Mouse (Mus musculus) hematopoietic stem cell, adult 5-6 weeks (primary cell): ENCODE measurements at regions not wholly inside any gene's neighbourhood (a gene's known extent, or its start where the extent isn't known, plus 50 kb on each side); places are given as distances from the start of the nearest gene placed in this dataset.
A peak's percentile ranks its signal among the peaks of the same experiment; 100 is the strongest.
"Not testable (repeated sequence)": the region's sequence is repeated elsewhere in the genome, so short reads cannot be mapped to it uniquely, and the experiment has no call there.

Source experiments
- ATAC-seq, 2 experiments: fragments of 125-278 bp in 1 of 2; replicated peaks in 1 of 2; 2 replicates each; pipeline ENCODE4 v1.8.0; 2016 to 2017; ENCODE audit warnings: inconsistent platforms in 2 of 2, mild to moderate bottlenecking in 2 of 2, moderate number of reproducible peaks in 2 of 2, low read depth in 1 of 2, moderate TSS enrichment in 1 of 2; ENCODE audit not compliant: low FRiP score in 2 of 2, poor library complexity in 2 of 2, severe bottlenecking in 2 of 2, insufficient read depth in 1 of 2, low TSS enrichment in 1 of 2

GRCm38 (mm10) chr2:75781781-75782211 is 50.2 kb upstream of the Agps start:
- ATAC-seq: peak in 1 of 2 experiments; percentile 41; a peak in 1 of 4 replicates

DNA sequence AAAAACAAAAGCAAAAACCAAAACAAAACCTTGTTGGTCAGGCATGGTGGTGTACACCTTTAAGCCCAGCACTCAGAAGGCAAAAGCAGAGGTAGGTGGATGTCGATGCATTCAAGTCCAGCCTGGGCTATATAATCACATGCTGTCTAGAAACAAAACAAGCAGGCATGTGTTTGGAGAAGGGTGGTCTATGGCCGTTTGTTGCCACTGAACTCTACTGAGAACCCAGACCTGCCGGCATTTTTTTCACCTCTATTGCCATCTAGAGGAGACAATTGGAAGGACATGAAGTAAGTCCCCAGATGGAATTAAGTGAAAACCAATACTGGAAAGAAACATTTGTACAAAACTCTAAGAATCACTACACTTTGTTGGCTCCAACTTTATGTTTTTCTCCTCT is 50.9 kb upstream of the Agps start:
- ATAC-seq: peak; percentile 57 to 65; a peak in 2 of 4 replicates

DNA sequence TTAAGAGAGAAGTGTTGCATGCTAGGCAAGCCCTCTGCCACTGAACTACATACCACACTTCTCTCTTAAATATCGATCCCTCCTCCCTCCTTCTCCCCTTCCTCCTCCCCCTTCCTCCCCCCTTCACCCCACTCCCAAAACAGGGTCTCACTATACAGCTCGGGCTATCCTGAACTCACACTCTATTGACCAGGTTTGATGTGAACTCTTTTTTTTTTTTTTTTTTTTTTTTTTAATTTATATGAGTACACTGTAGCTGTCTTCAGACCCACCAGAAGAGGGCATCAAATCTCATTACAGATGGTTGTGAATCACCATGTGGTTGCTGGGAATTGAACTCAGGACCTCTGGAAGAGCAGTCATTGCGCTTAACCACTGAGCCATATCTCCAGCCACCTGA is 53.3 kb upstream of the Agps start:
- ATAC-seq: not testable (repeated sequence)

DNA sequence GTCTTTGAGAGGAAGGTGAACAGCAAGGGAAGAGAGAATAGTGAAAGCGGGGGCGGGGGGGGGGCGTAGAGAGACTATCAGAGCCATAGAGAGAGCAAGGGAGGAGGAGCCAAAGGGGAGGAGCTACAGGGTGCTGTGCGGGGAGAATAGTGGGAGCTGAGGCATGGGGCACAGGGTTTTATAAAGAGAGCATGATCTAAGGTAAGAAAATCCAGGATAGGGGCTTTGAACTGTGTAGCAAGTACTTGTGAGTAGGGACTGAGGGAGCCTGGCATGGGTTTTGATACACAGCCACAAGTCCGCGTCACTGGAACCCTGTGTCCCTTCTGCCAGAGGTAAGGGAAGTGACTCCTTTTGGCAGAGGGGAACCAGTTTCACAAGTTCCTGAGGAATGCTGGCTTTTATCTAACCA is 54.9 kb upstream of the Agps start:
- ATAC-seq: peak; percentile 12 to 24; a peak in 2 of 4 replicates

GRCm38 (mm10) chr2:75776533-75776932 is 55.4 kb upstream of the Agps start:
- ATAC-seq: peak in 1 of 2 experiments; percentile 2; a peak in 1 of 4 replicates

DNA sequence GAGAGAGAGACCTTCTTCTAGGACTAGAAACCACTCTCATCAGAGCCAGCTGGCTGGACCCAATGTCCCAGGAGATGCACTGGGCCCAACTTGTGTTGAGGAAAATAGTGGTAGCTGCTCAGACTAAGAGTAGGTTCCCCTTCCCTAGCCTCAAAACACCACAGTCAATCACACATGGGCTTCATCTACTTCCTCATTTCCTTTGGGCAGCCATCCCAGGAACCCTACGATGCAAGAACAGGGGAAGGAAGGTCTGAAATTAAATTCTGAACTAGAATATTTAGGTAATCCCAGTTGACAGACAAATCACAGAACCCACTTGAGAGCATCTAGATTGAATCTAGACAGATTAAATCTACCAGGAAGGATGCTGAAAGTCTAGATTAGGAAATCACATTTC is 56.8 kb upstream of the Agps start:
- ATAC-seq: peak; percentile 75 to 89

GRCm38 (mm10) chr2:75773431-75773830 is 58.5 kb upstream of the Agps start:
- no peak for ATAC-seq

GRCm38 (mm10) chr2:75772251-75772956 is 59.6 kb upstream of the Agps start:
- no peak for ATAC-seq

DNA sequence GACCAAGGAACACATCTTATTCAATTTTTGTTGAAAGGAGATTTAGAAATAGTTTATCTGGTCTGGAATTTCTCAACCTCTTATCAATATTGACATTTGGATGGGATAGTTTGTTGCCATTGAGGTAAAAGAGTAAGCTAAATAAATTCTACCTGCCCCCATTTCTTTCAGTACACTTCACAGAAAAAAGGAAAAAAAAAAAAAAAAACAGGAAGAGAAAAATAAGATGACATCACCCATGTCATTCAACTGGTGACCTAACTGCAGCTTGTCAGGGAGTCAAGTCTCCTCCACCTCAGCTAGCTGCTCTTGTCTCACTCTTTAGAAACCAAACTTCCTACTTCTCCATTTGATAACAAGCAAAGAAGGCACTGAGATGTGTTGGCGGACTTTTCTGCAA is 61.3 kb upstream of the Agps start:
- ATAC-seq: 0 out of 4 replicates have a peak, but pooled peaks of 1 of the 2 experiments have one; percentile 34

DNA sequence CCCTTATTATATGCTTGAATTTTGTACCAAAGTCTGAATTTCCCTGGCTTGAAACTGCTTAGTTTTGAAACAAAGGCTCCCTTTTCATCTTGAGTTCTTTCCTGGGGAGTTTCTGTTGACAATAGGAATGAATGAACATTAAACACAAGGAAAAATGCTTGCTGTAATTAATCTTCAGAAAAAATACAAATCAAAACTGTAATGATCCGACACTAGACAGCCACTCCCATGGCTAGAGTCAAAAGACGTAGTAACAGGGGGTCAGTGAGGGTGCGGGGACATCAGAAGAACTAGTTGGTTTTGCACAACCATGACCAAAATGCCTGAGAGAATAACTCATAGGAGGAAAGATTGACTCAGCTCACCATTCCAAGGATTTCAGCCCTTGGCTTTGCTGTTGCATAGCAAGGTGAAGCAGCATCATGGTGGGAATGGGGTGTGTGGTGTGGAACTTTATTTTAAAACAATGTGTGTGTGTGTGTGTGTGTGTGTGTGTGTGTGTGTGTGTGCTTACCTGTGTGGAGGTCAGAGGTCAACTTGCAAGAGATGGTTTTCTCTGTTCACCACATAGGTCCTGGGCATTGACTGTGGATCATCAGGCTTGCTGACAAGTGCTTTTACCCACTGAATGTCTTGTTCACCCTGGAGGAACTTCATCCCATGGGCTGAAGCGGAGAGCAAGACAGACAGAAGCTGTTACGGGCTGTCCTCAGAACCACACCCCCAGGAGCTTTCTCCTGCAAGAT is 63.2 kb upstream of the Agps start:
- no peak for ATAC-seq

- no peak; a peak in 1 of 4 replicates for ATAC-seq
These were observed 63.6 kb upstream of the Nfe2l2 start for GRCm38 (mm10) chr2:75767871-75768558.

- ATAC-seq: no peak
These were observed 61.0 kb upstream of the Nfe2l2 start for GRCm38 (mm10) chr2:75765403-75765802.

- ATAC-seq: peak; percentile 97 to 99
These were observed 58.8 kb upstream of the Nfe2l2 start for GRCm38 (mm10) chr2:75763252-75763651.

- no peak for ATAC-seq
These were observed 57.6 kb upstream of the Nfe2l2 start for GRCm38 (mm10) chr2:75762030-75762429.

GRCm38 (mm10) chr2:75761626-75762025 is 57.2 kb upstream of the Nfe2l2 start:
- ATAC-seq: no peak

DNA sequence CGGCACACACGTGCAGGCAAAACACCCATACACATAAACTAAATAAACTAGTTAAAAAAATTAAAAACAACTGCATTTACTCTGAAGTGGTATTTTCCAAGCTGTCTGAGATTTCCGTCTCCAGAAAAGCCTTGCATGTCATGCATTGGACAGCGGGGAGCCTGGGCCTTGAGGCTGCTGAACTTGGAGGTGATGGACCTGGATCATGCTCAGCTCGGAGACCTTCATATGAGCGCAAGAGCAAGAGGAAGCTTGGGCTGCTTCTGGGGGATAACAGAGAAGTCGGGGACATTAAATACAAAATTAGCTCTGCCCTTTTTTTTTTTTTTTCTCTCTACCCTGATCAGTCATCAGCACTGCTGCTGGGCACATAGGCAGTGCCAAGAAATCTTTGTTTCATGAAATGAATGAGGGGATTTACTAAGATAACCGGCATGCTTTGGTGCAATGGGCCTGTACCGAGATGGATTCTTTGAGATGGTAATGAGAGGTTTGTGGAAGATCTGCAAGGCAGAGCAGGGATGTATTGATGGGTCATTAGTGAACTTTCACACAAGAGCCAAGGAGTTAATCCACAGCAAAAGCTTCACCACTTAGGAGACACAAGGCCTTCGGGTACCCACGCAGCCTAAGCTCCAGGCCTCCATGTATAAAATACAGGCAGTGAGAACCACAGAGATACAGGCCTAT is 54.9 kb upstream of the Nfe2l2 start:
- ATAC-seq: no peak

DNA sequence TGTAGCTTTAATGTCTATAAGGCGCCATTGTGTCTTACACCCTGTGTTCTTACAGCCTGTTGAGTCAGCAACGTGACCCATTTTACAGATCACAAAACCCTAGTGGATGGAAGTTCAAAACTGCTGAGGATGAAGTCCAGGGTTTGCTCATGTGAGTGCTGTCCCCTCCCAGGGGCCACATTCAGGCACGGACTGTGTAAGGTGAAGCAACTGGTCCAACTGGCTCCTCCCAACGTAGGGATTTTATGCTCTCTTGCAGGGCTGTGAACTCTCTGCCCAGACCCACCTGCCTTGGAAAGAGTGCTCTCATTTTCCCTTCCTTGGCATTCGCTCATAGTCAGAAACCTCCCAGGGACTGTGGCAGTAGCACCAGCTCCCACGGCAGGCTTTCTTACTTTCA is 53.8 kb upstream of the Nfe2l2 start:
- no peak for ATAC-seq
